Mouse (Mus musculus) ovary, postnatal 36 days (tissue): Measurements from ENCODE around the gene Fam227a.

Experiments used
- DNase-seq: peaks from one replicate; pipeline ENCODE4 v3.0.0; 2022; ENCODE audit warnings: low spot score, mixed read lengths

The Fam227a gene

DNA sequence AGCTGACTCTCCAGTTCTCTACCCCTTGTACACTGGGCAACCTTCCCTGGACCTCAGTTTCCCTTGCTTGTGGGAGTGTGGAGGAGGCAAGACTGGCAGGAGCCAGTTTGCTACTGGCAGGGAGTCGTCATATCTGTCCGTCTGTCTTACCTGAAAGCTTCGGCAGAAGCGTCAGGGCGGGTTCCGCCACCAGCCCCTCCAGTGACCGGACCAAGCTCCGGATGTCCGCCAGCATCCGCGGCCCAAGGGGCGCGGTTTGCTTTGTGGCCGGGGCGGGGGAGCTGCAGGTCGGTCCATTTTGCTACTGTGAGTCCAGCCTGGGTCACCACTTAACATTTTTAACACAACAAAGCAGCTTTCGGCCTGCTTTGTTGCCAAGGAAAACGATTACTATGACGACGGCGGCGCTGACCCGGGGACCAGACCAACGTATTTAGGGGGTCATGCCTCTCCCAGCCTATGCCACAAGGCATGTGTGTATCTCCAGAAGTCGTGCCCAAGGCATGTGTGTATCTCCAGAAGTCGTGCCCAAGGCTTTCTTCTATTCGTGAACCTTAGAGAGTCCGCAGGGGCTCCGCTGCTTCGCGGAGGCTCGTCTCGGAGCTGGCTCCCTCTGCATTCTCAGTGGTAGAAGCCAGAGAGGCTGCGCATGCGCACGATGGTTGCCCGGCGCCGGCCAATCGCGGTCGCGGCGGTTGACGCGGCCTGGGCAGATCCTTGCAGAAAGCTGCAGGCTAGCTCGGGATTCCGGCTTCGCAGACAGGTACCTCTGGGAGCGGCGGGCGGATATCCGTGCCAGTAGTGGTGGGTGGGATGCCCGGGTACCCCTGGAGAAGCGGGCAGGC is at the start of gene Fam227a, which contains the start of gene Cby1:
TSS of gene Fam227a (minus strand) at position 426 of the 845 bp plus-strand sequence.
TSS of gene Cby1 (plus strand) at position 669 of the 845 bp plus-strand sequence.
- peak; percentile 96 for DNase-seq

DNA sequence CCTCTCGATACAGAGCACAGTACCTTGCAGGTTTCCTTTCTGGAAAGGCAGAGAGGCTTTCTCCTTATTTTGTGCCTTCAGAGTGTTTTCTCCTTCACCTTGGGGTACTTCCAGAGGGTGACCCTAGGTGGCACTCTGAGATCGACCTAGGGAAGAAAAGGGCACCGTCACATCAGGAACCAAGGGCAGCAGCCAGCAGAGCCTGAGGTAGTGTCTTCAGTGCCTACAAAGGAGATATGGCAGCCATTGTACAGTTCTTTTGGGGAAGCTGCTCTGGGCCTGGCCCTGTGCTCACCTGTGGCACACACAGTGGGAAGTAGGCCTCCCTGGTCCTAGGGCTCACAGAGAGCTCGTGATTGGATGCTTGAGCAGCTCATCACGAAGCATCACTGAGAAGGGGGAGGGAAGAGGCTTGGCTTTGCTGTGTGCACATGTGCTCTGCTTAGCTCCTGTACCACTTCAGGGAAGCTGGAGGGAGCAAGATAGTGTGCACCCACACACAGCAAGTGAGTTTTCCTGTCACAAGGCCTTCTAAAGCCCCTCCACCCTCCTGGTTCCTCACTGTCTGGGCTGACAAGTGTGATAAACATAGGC is 49.6 kb upstream of the Fam227a start:
- DNase-seq, result no peak

GRCm38 (mm10) chr15:79706603-79707214 is 48.0 kb upstream of the Fam227a start:
- DNase-seq, result no peak

GRCm38 (mm10) chr15:79697558-79698187 is 38.9 kb upstream of the Fam227a start:
- no peak for DNase-seq

GRCm38 (mm10) chr15:79697011-79697410 is 38.3 kb upstream of the Fam227a start:
- no peak for DNase-seq

DNA sequence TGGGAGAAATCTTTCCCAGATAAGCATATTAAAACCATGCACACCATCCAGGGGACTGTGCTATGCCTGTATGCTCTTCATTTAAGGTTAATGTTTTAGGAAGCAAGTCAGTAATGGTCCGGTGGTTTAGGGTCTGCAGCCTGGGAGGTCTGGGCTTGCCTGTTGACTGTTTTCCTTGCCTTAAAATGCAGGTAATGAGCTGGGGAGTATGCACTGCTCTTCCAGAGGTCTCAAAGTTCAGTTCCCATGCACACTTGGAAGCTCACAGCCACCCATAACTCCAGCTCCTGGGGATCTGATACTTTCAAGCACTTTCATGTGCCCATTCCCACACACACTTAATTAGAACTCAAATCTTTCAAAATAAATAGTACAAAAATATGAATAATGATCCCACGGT is 37.8 kb upstream of the Fam227a start:
- no peak for DNase-seq

- DNase-seq, result no peak
Observed at GRCm38 (mm10) chr15:79695516-79695915, 36.8 kb upstream of the Fam227a start.

DNA sequence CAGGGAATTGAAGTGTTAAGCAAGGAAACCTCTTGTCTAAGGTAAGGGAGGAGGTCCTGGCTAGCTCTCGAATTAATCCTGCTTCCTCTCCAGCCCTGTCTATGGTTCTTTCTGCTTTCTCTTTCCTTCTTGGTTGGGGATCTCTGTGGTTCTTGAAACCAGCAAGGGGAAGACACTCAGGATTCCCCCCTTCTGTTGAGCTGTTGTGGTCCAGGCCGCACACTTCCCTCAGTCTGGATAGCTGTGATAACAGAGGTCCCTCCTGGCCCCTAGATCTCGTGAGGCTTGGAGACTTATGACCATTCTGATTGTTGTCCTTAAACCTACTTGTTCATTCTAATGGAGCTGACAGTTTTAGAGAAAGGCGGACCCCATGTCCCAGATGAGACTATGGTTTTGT is 35.8 kb upstream of the Fam227a start:
- DNase-seq, result no peak

GRCm38 (mm10) chr15:79693740-79694139 is 35.0 kb upstream of the Fam227a start:
- no peak for DNase-seq

- DNase-seq, result no peak
Observed at GRCm38 (mm10) chr15:79692334-79692733, 33.6 kb upstream of the Fam227a start.

GRCm38 (mm10) chr15:79691023-79691508 is 32.3 kb upstream of the Fam227a start:
- DNase-seq, result no peak

DNA sequence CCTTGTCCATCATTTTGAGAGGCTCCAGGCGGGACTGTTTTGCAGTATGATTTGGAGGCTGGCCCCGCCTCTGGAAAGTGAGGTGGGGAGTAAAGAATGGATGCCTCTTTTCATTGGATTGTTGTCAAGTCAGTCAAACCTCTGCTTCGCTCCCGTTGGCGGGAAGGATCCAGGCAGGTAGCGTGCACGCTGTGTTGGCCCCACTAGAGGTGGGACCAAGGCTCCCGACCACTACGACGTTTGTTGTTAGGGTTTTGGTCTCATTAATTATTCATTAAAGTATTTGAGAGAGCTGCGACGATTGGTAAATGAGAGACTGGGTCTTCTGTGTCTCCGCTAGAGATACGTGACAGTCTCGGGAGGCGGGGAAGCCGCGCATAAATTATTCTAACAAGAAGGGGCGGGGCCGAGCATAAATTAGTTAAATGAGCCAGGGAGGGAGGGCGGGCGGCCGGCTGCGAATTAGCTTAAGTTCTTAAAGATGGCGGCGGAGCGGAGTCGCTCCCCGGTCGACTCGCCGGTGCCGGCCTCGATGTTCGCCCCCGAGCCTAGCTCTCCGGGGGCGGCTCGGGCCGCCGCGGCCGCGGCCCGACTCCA is 31.8 kb upstream of the Fam227a start, which contains the start of gene Gtpbp1:
TSS of gene Gtpbp1 (plus strand) at position 420 of the 597 bp plus-strand sequence.
- DNase-seq, result peak; percentile 93

GRCm38 (mm10) chr15:79689662-79690425 is 31.1 kb upstream of the Fam227a start:
- no peak for DNase-seq

- no peak for DNase-seq
Observed at GRCm38 (mm10) chr15:79688268-79688956, 29.7 kb upstream of the Fam227a start.

- DNase-seq, result peak; percentile 96
Observed at GRCm38 (mm10) chr15:79687646-79688267, 29.0 kb upstream of the Fam227a start, which contains the start of gene Josd1. Josd1 (minus strand) TSS chr15:79687919.

DNA sequence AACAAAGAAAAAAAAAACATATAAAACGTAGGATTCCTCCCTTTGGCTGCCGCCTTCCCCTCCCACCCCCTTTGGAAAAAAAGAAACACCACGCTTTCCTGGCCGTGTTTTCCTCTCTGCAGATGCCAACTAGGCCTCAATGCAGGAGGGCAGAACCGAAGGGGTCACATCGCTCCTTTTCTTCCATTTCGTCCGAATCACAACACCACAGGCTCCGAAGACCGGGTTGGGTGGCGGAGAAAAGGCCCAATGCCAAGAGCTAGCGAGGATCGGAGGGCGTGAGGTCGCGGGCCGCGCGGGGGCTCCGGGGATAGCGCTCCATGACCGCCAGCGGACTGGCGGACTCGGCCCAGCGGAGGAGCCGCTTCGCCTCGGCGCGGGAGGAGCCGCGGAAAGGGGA is 28.4 kb upstream of the Fam227a start:
- no peak for DNase-seq

- DNase-seq, result no peak
Observed at GRCm38 (mm10) chr15:79686046-79686869, 27.5 kb upstream of the Fam227a start.

- no peak for DNase-seq
Observed at GRCm38 (mm10) chr15:79685141-79685641, 26.4 kb upstream of the Fam227a start.

- DNase-seq, result no peak
Observed at GRCm38 (mm10) chr15:79684616-79685015, 25.9 kb upstream of the Fam227a start.
